Mouse (Mus musculus) kidney, postnatal 14 days (tissue): ENCODE measurements around the gene Olfr661.

ENCODE experiments used
- DNase-seq: peaks from one replicate; pipeline ENCODE4 v3.0.0; 2022; ENCODE audit warnings: mixed read lengths

Gene Olfr661

DNA sequence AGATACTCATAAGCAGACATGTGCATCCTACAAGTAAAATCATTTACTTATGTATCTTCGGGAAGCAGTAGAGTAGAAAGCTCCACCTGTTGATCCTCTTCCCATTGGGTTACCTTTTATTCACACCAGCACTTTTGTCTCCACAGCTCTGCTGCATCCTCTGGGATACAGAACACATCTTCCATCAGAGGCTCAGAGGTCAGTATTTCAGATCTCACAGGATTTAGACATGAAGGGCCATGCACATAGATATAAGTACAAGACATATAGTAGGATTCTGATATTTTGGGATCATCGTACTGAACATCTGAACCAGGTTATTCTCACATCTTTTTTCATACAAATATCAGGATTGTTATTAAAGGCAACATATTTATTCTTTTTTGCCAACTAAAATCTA, at the start of gene Olfr661:
Gene Olfr661 (plus strand): TSS at position 301 of the 400 bp plus-strand sequence.
- DNase-seq: no peak

DNA sequence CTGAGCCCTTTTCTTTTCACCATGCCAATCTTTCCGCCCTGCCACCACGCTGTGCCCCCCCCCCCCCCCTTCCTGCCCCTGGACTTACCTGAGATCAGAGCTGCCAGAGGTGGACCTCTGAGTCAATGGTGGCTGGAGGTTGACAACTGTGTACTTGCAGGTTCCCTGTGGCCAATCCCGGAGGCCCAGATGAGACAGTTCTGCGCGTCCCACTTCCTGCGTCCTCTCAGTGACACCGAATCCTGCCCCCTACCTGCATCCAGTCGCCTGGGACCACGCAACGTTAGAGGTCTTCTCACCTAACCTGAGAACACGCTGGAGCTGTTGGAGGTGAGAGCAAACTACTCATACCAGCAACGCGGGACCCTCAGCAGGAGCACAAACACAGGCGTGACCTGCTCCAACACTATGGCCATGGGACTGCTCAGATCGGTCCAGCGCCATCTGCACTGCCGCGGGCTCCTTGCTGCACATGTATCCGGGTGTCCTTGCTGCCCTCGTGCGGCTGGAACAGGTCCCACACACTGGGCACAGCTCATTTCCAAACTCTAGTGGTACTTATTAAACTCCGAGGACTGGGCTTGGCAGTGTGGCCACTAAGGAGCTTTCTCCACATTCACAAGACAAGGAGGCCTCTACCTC, 39.3 kb upstream of the Olfr661 start, which contains the start of gene Olfr658:
Gene Olfr658 (minus strand): TSS at position 465 of the 642 bp plus-strand sequence.
- peak; percentile 27 for DNase-seq

DNA sequence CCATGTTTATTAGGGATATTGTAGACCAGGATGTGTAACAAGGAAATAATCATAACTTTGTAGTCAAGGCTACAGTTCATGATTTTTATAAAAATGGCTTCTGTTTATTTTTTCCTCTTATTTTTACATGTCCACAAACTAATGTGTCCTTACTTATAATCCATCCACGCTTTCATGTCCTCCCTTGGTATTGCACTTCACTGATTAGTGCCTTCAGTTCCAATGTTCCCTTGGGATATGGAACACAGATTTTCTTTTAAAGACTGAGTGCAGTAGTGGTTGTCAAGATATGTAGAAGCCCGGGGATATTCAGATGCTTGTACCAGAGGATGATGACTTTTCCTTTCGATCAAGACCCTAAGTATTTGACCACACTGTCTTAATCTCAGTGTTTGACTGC, 19.8 kb upstream of the Olfr661 start, which contains the start of gene Olfr659:
Gene Olfr659 (plus strand): TSS at position 301 of the 400 bp plus-strand sequence.
- DNase-seq: no peak
